In the genomic region with DNA sequence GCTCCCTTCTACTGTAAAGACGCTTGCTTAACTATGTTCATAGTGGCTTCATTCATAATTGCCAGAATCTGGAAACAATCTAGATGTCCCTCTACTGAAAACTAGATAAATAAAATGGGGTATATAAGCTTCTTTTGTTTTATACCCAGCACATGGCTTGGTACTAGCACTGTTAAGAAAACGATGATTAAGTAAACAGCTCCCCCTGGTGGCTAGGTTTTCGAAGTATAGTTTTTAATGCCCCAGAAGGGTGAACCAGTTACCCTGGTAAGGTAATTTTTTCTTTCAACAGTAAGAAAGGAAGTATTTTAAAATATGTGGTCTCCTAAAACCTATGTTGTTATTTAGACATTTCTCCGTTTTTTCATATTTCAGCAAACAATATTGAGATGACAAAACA, we compare ENCODE assay signal across 9 mouse cellular contexts. TPM values are rescaled to one million over a fixed set of nuclear protein-coding genes. Genes with fewer than 3 reads are reported as not detected.
DNase-seq lines count a peak whose midpoint lies in the region; ATAC-seq and TF ChIP-seq lines count a peak whose summit lies in the region.
"Had no signal": no experiment of that assay in that cellular context is flagged by ENCODE, and none has a peak within 500 bp of the region (broad histone marks: within the 10 kb centered on the region; RNA-seq: fewer than 3 reads in every experiment).

No protein-coding gene starts in this region.

- no peak overlapping the region for H3K4me3 ChIP-seq in heart, postnatal 0 days (ENCODE audit: low read depth, low read length)
- no peak overlapping the region for H3K4me3 ChIP-seq in forebrain, embryonic 10.5 days
- H3K4me3 ChIP-seq: neural tube, embryonic 13.5 days had no signal

- ATAC-seq in heart, postnatal 0 days (ENCODE audit: insufficient read depth, low read depth): no peak

- no peak overlapping the region for H3K9ac ChIP-seq in heart, postnatal 0 days (replicated peaks; ENCODE audit: low read depth, low read length)
- H3K9ac ChIP-seq: neural tube, embryonic 13.5 days had no signal

- no peak for TF ChIP-seq EP300 in heart, postnatal 0 days (IDR thresholded peaks at IDR 0.05; ENCODE audit: low read depth)

- TF ChIP-seq CTCF in heart, postnatal 0 days (IDR thresholded peaks at IDR 0.05; ENCODE audit: low read depth): peak; percentile 32

- no peak overlapping the region for H3K27ac ChIP-seq in heart, postnatal 0 days (ENCODE audit: low read depth)
- no peak overlapping the region for H3K27ac ChIP-seq in forebrain, embryonic 10.5 days
- H3K27ac ChIP-seq: neural tube, embryonic 13.5 days had no signal

- intact Hi-C loops in left cerebral cortex, postnatal 36 days (cut with DNase I): no loop called here

- no peaks in the 10 kb centered on the region for H3K27me3 ChIP-seq in heart, postnatal 0 days (ENCODE audit: control insufficient read depth, insufficient read depth, low read length)
- peaks cover 62% of the 10 kb centered on the region for H3K27me3 ChIP-seq in forebrain, embryonic 10.5 days (ENCODE audit: poor library complexity, severe bottlenecking)

- no peaks in the 10 kb centered on the region for H3K36me3 ChIP-seq in heart, postnatal 0 days (replicated peaks; ENCODE audit: control insufficient read depth, insufficient read depth, low read length)
- no peaks in the 10 kb centered on the region for H3K36me3 ChIP-seq in forebrain, embryonic 10.5 days (replicated peaks)
- H3K36me3 ChIP-seq: neural tube, embryonic 13.5 days had no signal

- H3K4me2 ChIP-seq in heart, postnatal 0 days (ENCODE audit: low read depth, low read length): no peak overlapping the region
- H3K4me2 ChIP-seq: neural tube, embryonic 13.5 days had no signal

- 43% methylated on average over 4 of the region's 4 CpGs for WGBS in heart, postnatal 0 days
- WGBS in forebrain, embryonic 10.5 days: 47% methylated on average over 4 of the region's 4 CpGs

- no peaks in the 10 kb centered on the region; the same call in 1 of the 2 replicates for H3K9me3 ChIP-seq in heart, postnatal 0 days (replicated peaks; ENCODE audit: control insufficient read depth, low read length)
- H3K9me3 ChIP-seq in forebrain, embryonic 10.5 days: no peaks in the 10 kb centered on the region
- H3K9me3 ChIP-seq: neural tube, embryonic 13.5 days had no signal

- no peak for DNase-seq in heart, postnatal 0 days (ENCODE audit: low spot score)
- no peak for DNase-seq in heart, adult 11 months
- peak; percentile 20 for DNase-seq in urinary bladder, postnatal 14 days (ENCODE audit: low spot score)
- no peak for DNase-seq in urinary bladder, adult 18-20 months (ENCODE audit: low spot score in 2 of 2)
- DNase-seq in c-Kit-positive CD71-positive TER-119-negative erythroid progenitor cells, embryonic 14.5 days (ENCODE audit: low read depth): peak; percentile 24
- peak; percentile 68 for DNase-seq in lung, postnatal 36 days
- DNase-seq in forebrain, embryonic 10.5 days (ENCODE audit: extremely low spot score, low spot score): no peak
- DNase-seq in left cerebral cortex, postnatal 36 days (ENCODE audit: low spot score in 2 of 2): no peak

- no peaks in the 10 kb centered on the region for H3K4me1 ChIP-seq in heart, postnatal 0 days (ENCODE audit: control insufficient read depth, insufficient read depth)
- H3K4me1 ChIP-seq in forebrain, embryonic 10.5 days: no peaks in the 10 kb centered on the region
- H3K4me1 ChIP-seq: neural tube, embryonic 13.5 days had no signal

RNA-seq across cellular contexts. Expression of a gene that starts 58.0 kb away (rescaled TPM):
- 19.2 and 55.2 TPM in 2 replicates for total RNA-seq in heart, postnatal 0 days (2014; rRNA removed; ENCODE audit: low replicate concordance)
- 4.6 and 5.2 TPM in 2 replicates for polyA plus RNA-seq in heart, postnatal 0 days (2015; fragmentation: Nextera tagmentation; extraction: Ambion mirVana)
- 1.1 TPM in 2 replicates for polyA plus RNA-seq in forebrain, embryonic 10.5 days (2016; fragmentation: Nextera tagmentation; extraction: Ambion mirVana)
- total RNA-seq in left cerebral cortex, postnatal 36 days (2021): 10 to 100 TPM; 21.3 to 23.9 TPM

Comparison
In these comparisons a context has a peak if more than half of its experiments do, and no peak if none do; other contexts are left out.
1. DNase-seq: peak in urinary bladder, postnatal 14 days (single experiment), c-Kit-positive CD71-positive TER-119-negative erythroid progenitor cells, embryonic 14.5 days (single experiment) and lung, postnatal 36 days (single experiment); none in heart, postnatal 0 days (single experiment), heart, adult 11 months (single experiment), urinary bladder, adult 18-20 months (0 of 2), forebrain, embryonic 10.5 days (single experiment) and left cerebral cortex, postnatal 36 days (0 of 2).